ENCODE assay signal across 15 mouse cellular contexts in the genomic region with DNA sequence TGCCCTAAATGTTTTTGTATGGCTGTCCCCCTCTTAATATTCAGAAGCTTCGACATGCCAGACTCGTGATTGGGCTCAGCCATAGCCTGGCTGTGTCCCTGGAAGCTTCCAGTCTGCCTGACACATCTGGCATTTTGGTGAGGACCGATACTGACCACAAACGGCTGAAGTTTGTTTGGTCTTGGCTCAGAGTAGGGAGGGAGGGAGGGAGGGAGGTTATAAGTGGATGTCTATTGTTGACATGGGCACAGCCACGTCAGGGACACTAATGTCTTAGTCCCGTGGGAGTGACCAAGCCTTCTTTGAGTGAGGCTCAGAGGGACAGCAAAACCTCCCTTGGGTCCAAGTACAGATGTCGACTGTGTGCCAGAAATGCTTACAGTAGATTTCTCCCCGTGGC.
DNase-seq lines count a peak whose midpoint lies in the region; ATAC-seq and TF ChIP-seq lines count a peak whose summit lies in the region.
"Had no signal": no experiment of that assay in that cellular context is flagged by ENCODE, and none has a peak within 500 bp of the region (broad histone marks: within the 10 kb centered on the region; RNA-seq: fewer than 3 reads in every experiment).

No protein-coding gene starts in this region.

- peak overlapping the region; percentile 52; the same call in 1 of the 2 replicates for H3K27ac ChIP-seq in kidney, adult 2 months (ENCODE audit: insufficient read depth, low read depth, low read length)
- no peak overlapping the region for H3K27ac ChIP-seq in midbrain, embryonic 11.5 days (ENCODE audit: low read depth, low read length)
- H3K27ac ChIP-seq in midbrain, embryonic 13.5 days: no peak overlapping the region
- peak overlapping the region; percentile 69; the same call in 1 of the 2 replicates for H3K27ac ChIP-seq in embryonic fibroblast, embryonic 13.5 days (ENCODE audit: insufficient read depth, low read length)
- 0 out of 2 replicates have a peak overlapping the region, but pooled peaks have one; percentile 9 for H3K27ac ChIP-seq in small intestine, adult 2 months (ENCODE audit: insufficient read depth, low read depth, low read length)
- H3K27ac ChIP-seq: limb, embryonic 12.5 days; liver, embryonic 15.5 days; neural tube, embryonic 15.5 days had no signal

- no peaks in the 10 kb centered on the region for H3K9me3 ChIP-seq in midbrain, embryonic 11.5 days (ENCODE audit: control insufficient read depth, low read length)
- H3K9me3 ChIP-seq in midbrain, embryonic 13.5 days: no peaks in the 10 kb centered on the region
- H3K9me3 ChIP-seq: limb, embryonic 12.5 days; liver, embryonic 15.5 days; neural tube, embryonic 15.5 days had no signal

- H3K4me1 ChIP-seq in kidney, adult 2 months (ENCODE audit: control insufficient read depth, insufficient read depth, low read length): no peaks in the 10 kb centered on the region
- no peaks in the 10 kb centered on the region for H3K4me1 ChIP-seq in midbrain, embryonic 11.5 days (ENCODE audit: control insufficient read depth, insufficient read depth, low read length)
- no peaks in the 10 kb centered on the region for H3K4me1 ChIP-seq in midbrain, embryonic 13.5 days (replicated peaks)
- H3K4me1 ChIP-seq in embryonic fibroblast, embryonic 13.5 days (ENCODE audit: control insufficient read depth, insufficient read depth, low read length): peaks cover 9% of the 10 kb centered on the region
- peaks cover 7% of the 10 kb centered on the region; the same call in 1 of the 2 replicates for H3K4me1 ChIP-seq in small intestine, adult 2 months (ENCODE audit: control insufficient read depth, insufficient read depth, insufficient read length, low read length)
- H3K4me1 ChIP-seq: limb, embryonic 12.5 days; liver, embryonic 15.5 days; neural tube, embryonic 15.5 days had no signal

- intact Hi-C loops in heart, postnatal 14 days (cut with DNase I): no loop called here

- TF ChIP-seq POLR2A in kidney, adult 2 months (IDR thresholded peaks at IDR 0.05; ENCODE audit: low read depth, low read length): no peak
- TF ChIP-seq POLR2A in embryonic fibroblast, embryonic 13.5 days (IDR thresholded peaks at IDR 0.05; ENCODE audit: low read depth, low read length): no peak
- no peak for TF ChIP-seq POLR2A in small intestine, adult 2 months (IDR thresholded peaks at IDR 0.05; ENCODE audit: low read depth, low read length)

- no peaks in the 10 kb centered on the region for H3K27me3 ChIP-seq in kidney, adult 2 months (replicated peaks; ENCODE audit: control insufficient read depth, insufficient read depth, low read length)
- H3K27me3 ChIP-seq in midbrain, embryonic 11.5 days (ENCODE audit: control insufficient read depth, insufficient read depth, low read length): no peaks in the 10 kb centered on the region
- no peaks in the 10 kb centered on the region for H3K27me3 ChIP-seq in midbrain, embryonic 13.5 days
- no peaks in the 10 kb centered on the region for H3K27me3 ChIP-seq in small intestine, adult 2 months (ENCODE audit: control insufficient read depth, insufficient read depth, low read length)
- H3K27me3 ChIP-seq: limb, embryonic 12.5 days; liver, embryonic 15.5 days; neural tube, embryonic 15.5 days had no signal

- WGBS in kidney, adult 2 months: 29% methylated on average over 8 of the region's 8 CpGs
- 59% methylated on average over 8 of the region's 8 CpGs for WGBS in midbrain, embryonic 11.5 days
- WGBS in midbrain, embryonic 13.5 days: 65% methylated on average over 8 of the region's 8 CpGs
- WGBS in small intestine, adult 2 months: 30% methylated on average over 8 of the region's 8 CpGs

- no peak for ATAC-seq in midbrain, embryonic 11.5 days (ENCODE audit: low FRiP score)
- no peak for ATAC-seq in midbrain, embryonic 13.5 days
- ATAC-seq: forebrain, postnatal 0 days had no signal

- DNase-seq in kidney, adult 2 months: peak; percentile 32
- no peak for DNase-seq in kidney, adult 8-10 months
- DNase-seq in midbrain, embryonic 11.5 days (ENCODE audit: low spot score, missing footprints): peak; percentile 12
- no peak for DNase-seq in urinary bladder, postnatal 25 days (ENCODE audit: low spot score)
- no peak for DNase-seq in heart, postnatal 14 days
- DNase-seq: cerebellum, adult 11-12 months; forebrain, postnatal 0 days; heart, postnatal 36 days; thymus, postnatal 14 days had no signal

- no peak overlapping the region for H3K4me3 ChIP-seq in kidney, adult 2 months (ENCODE audit: insufficient read depth, low read depth, low read length)
- no peak overlapping the region for H3K4me3 ChIP-seq in midbrain, embryonic 11.5 days (ENCODE audit: low read depth, low read length)
- no peak overlapping the region for H3K4me3 ChIP-seq in midbrain, embryonic 13.5 days (replicated peaks)
- no peak overlapping the region for H3K4me3 ChIP-seq in embryonic fibroblast, embryonic 13.5 days (ENCODE audit: insufficient read depth, low read length)
- no peak overlapping the region for H3K4me3 ChIP-seq in small intestine, adult 2 months (ENCODE audit: low read depth, low read length)
- H3K4me3 ChIP-seq: limb, embryonic 12.5 days; liver, embryonic 15.5 days; neural tube, embryonic 15.5 days had no signal

- no peaks in the 10 kb centered on the region for H3K36me3 ChIP-seq in kidney, adult 2 months (ENCODE audit: control insufficient read depth, insufficient read depth, low read length)
- no peaks in the 10 kb centered on the region for H3K36me3 ChIP-seq in midbrain, embryonic 11.5 days (ENCODE audit: control insufficient read depth, insufficient read depth, low read length)
- no peaks in the 10 kb centered on the region for H3K36me3 ChIP-seq in midbrain, embryonic 13.5 days
- no peaks in the 10 kb centered on the region for H3K36me3 ChIP-seq in small intestine, adult 2 months (ENCODE audit: control insufficient read depth, insufficient read depth, low read length)
- H3K36me3 ChIP-seq: limb, embryonic 12.5 days; liver, embryonic 15.5 days; neural tube, embryonic 15.5 days had no signal

- no peak for TF ChIP-seq CTCF in kidney, adult 2 months (conservative IDR thresholded peaks at IDR 0.05; ENCODE audit: insufficient read depth, insufficient read length, low read depth, low read length)
- no peak for TF ChIP-seq CTCF in embryonic fibroblast, embryonic 13.5 days (IDR thresholded peaks at IDR 0.05; ENCODE audit: borderline replicate concordance, insufficient read depth, low read length)
- no peak for TF ChIP-seq CTCF in small intestine, adult 2 months (IDR thresholded peaks at IDR 0.05; ENCODE audit: extremely low read depth, insufficient read length, insufficient replicate concordance, low read depth, low read length)

- H3K9ac ChIP-seq in midbrain, embryonic 11.5 days (ENCODE audit: low read length): no peak overlapping the region
- no peak overlapping the region for H3K9ac ChIP-seq in midbrain, embryonic 13.5 days (replicated peaks)
- H3K9ac ChIP-seq: forebrain, postnatal 0 days; limb, embryonic 12.5 days; liver, embryonic 15.5 days; neural tube, embryonic 15.5 days had no signal

- H3K4me2 ChIP-seq in midbrain, embryonic 11.5 days: no peak overlapping the region
- H3K4me2 ChIP-seq in midbrain, embryonic 13.5 days (replicated peaks): no peak overlapping the region
- H3K4me2 ChIP-seq: limb, embryonic 12.5 days; liver, embryonic 15.5 days; neural tube, embryonic 15.5 days had no signal

Comparison
In these comparisons a context has a peak if more than half of its experiments do, and no peak if none do; other contexts are left out.
1. DNase-seq: peak in kidney, adult 2 months (single experiment) and midbrain, embryonic 11.5 days (single experiment); none in kidney, adult 8-10 months (0 of 2), urinary bladder, postnatal 25 days (single experiment) and heart, postnatal 14 days (0 of 2).
2. H3K27ac ChIP-seq: peak in kidney, adult 2 months (single experiment), embryonic fibroblast, embryonic 13.5 days (single experiment) and small intestine, adult 2 months (single experiment); none in midbrain, embryonic 11.5 days (single experiment) and midbrain, embryonic 13.5 days (single experiment).